Mouse (Mus musculus) layer of hippocampus, adult 2 months (tissue): ENCODE measurements around the gene Tbc1d2. TPM values are rescaled to one million over a fixed set of nuclear protein-coding genes. Genes with fewer than 3 reads are reported as not detected.
"Not testable (repeated sequence)": the region's sequence is repeated elsewhere in the genome, so short reads cannot be mapped to it uniquely, and the experiment has no call there.

Experiments used
- DNase-seq, 2 experiments: peaks; one replicate each; pipeline ENCODE4 v3.0.0; 2022; ENCODE audit warnings: low spot score in 2 of 2
- H3K27ac ChIP-seq: fragments of 200-600 bp; 2 replicates; pipeline ENCODE4 v1.8.1; 2022
- H3K4me3 ChIP-seq: fragments of 200-600 bp; 2 replicates; pipeline ENCODE4 v1.8.1; 2022; ENCODE audit warnings: mild to moderate bottlenecking
- CTCF ChIP-seq: fragments of 200-600 bp; conservative IDR thresholded peaks from 2 replicates; pipeline ENCODE4 v1.8.1; 2022; ENCODE audit warnings: antibody characterized with exemption, mild to moderate bottlenecking, moderate library complexity
- total RNA-seq, 2 experiments: library from RNA; stranded (reverse); gene quantifications; 2 replicates each; pipeline ENCODE4 v1.2.3; 2021

Gene Tbc1d2
- total RNA-seq, 2 experiments from 2014 or later = 2.6 to 3.1 TPM

DNA sequence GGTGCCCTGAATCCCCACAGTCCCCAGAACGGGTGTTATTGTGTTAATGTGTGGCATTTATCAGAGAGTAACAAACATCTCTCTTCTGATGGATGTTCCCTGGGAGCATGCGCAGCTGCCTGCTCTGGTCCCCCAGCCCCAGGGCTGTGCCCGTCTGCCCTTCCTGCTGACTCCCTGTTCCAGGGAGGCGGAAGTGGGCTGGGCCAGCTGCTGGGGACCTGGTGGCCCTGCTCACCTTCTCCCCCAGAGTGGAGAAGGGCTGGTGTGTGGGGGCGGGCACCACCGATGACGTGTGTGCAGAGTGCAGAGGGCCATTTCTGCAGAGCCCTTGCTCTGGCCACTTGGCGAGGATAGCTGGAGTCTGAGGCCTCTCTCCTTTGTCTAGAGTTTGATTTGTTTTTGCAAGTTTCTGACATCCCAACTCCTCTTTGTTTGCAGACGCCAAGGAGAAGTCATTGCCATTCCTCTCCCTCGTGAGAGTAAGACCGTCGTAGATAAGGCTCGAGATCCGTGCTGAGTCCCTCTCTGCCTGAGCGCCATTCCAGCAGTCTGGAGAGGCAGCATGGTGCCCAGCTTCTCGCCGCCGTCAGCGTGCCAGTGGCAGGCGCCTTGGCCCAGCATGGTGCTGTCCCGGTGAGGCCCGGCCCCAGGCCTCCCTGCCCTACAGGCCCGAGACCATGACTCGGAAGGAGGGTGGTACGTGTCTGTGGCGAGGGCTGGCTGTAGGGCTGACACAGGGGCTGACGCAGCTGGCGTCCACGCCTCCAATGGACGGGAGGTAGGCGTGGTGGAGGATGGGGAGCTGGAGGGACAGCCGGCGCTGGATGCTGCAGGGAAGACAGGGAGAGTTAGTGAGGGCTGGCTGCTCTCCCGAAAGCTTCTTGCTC, 14.4 kb upstream of the Tbc1d2 start:
- peak overlapping the region; percentile 23; the same call in 1 of the 2 replicates for H3K4me3 ChIP-seq
- peak overlapping the region; percentile 76 for H3K27ac ChIP-seq
- no peak for TF ChIP-seq CTCF
- DNase-seq = peak in 1 of 2 experiments; percentile 42

DNA sequence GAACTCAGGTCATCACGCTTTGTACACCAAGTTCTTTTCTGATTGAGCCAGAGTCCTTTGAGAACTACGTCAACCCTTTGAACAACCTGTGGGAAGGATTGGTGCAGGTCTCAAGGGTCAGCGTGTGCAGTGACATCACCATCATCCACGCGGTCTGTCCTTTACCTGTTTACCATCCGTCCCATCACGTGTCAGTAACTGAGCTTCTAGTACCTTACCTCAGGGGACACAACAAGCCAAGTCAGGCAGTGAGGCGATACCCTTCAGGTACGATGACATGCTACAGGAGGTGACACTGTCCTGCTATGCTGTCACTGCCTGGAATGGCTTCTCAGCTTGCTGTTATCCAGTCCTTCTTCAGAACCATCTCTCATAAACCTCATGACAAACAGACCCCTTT, 11.4 kb upstream of the Tbc1d2 start:
- TF ChIP-seq CTCF = no peak
- H3K4me3 ChIP-seq = no peak overlapping the region
- no peak for DNase-seq
- no peak overlapping the region for H3K27ac ChIP-seq

DNA sequence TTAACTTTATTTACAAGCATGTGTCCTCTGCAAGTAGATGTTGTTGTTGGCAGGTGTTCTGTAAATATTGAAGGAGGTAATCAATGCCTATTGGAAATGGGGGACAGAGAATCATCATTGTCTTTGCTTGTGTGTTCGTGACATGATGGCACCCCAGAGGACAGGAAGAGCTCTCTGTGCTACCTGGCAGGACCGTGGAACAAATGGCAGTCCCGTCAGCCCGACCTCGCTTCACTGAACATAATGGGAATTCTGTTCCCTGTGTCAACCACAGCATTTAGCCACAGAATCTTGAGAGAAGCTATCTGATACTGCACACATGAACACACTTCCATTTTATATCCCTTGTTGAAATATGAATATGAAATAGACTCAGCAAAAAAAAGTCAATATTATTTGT, 8.9 kb upstream of the Tbc1d2 start:
- no peak for TF ChIP-seq CTCF
- H3K27ac ChIP-seq = no peak overlapping the region
- DNase-seq = no peak

DNA sequence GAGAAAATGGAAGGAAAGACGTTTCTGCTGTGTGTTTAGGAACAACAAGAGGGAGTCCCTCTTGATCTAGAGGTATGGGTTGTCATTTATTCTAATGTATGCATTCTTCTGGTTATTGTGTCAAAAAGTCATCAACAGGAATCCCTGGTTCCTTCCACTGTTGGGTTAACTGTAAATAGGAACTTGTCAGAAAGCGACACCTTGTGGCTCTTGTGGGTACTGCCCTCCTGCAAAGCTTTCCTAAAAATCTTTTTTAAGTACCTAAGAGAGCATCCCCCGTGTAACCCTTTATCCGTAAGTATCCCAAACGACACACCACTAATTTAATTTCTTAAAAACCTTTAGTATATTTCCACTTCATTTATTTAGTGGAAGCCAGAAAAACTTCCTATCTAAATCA, 7.1 kb upstream of the Tbc1d2 start:
- peak; percentile 97 for TF ChIP-seq CTCF
- Histone ChIP-seq H3K27ac (peak overlapping the region; percentile 21; the same call in 1 of the 2 replicates), H3K4me3 (no peak overlapping the region)
- peak; percentile 54 to 82 for DNase-seq

More for the DNA sequence above, 8.9 kb upstream of the Tbc1d2 start:
- H3K4me3 ChIP-seq = no peak overlapping the region

DNA sequence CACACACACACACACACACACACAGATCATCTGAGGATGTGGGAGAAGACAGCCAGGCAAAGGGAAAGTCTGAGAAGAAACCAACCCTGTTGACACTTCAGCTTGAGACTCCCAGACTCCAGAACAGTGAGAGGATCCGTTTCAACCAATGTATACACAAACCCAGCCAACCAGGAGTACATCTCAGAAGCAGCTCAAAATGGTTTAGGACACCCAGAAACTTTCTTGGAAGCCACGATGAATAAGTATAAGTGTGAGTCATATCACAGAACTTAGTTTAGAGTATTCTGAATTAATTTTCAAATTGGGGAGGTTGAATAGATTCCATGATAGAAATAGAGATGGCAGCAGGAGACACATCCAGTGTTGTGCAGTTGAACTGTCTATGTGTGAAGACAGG, 5.9 kb upstream of the Tbc1d2 start:
- Histone ChIP-seq H3K4me3 (no peak overlapping the region), H3K27ac (0 out of 2 replicates have a peak overlapping the region, but pooled peaks have one; percentile 39)
- DNase-seq = no peak
- TF ChIP-seq CTCF = no peak

DNA sequence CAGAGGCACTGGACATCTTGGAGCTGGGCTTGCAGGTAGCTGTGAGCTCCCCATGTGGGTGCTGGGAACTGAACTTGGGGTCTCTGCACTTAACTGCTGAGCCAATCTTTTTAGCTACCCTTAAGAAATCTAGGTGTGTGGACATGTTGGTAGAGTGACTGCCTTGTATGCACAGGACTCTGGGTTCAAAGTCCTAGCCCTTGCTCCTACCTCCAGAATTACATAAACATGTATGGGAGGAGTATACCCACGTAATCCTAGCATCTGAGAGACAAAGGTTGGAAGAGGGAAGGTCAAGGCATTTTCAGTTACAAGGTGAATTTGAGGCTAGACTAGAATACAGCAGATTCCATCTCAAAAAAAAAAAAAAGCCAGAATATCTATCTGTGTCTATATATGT, 5.3 kb upstream of the Tbc1d2 start:
- TF ChIP-seq CTCF = no peak
- no peak for DNase-seq
- Histone ChIP-seq H3K4me3 (no peak overlapping the region), H3K27ac (no peak overlapping the region)

DNA sequence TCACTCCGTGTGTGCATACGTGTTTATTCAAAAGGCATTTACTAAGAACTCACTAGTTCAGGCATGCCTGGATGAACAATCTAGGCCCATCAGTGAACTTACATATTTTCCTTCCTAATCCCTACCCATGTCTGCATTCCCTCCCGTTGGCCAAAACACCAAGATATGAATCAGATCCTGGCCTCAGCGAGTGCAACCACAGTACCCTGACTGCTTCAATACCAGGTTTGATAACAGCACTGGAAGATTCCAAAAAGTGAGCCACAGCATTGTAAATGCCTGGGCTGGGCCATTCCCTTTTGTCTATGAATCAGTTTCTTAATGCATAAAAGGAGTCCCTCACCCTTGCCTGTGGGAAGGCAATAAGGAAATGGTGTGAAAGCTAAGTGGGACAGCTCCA, 848 bp downstream of the Tbc1d2 start:
- no peak for DNase-seq
- peak overlapping the region; percentile 94 for H3K4me3 ChIP-seq
- 0 out of 2 replicates have a peak overlapping the region, but pooled peaks have one; percentile 88 for H3K27ac ChIP-seq
- TF ChIP-seq CTCF = no peak

DNA sequence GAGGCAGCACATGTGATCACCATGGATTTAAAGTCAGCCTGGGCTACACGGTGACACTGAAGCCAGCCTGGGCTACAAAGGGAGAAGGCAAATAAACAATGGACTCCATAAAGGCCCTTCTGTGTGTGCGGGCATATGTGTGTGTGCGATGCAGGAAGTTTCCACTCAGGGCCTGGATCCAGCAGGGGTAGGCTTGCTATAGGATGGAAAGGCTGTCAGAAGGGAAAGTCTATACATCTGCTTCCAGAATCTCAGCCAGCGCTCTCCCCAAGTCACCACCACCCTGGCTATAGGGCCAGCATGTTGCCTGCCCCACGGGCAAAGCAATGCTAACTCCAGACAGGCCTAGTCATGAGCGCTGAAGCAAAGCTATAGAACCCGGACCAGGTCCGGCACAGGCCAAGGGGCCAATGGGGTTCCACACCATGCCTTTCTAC, 6.3 kb downstream of the Tbc1d2 start:
- Histone ChIP-seq H3K27ac (no peak overlapping the region), H3K4me3 (no peak overlapping the region)
- DNase-seq = no peak
- no peak for TF ChIP-seq CTCF

DNA sequence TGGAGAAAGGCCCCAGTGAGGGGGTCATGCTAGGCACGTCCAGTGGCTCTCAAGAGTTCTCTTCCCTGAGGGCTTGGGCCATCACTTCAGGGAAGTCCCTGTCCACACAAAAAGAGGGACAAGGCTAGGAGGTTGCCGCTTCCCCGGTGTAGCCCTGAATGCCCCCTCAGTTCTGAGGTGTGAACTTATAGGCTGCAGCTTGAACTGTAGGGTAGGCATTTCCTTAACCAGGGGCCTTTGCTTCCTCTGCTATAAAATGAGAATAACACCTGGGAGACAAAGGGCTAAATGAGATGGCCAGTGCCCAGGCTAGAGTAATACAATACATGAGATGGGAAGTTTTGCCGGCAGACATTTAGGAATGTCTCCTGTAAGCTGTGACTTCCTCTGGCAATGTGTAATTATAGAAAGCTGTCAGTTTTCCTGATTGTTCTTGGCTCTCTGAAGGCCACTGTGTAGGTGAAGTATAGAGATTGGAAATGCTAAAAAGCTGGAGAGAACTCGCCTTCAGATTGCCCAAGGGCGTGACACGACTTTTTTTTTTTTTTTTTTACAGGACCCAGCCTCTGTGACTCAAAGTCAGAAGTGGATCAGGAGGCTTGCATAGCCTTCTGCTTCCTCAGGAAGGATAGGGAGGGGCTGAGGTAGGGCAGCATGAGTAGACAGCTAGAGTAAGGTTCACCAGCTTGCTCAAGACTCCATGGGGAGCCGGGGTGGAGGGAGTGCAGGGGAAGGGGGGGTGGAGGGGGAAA, 6.9 kb downstream of the Tbc1d2 start:
- Histone ChIP-seq H3K4me3 (no peak overlapping the region), H3K27ac (no peak overlapping the region)
- no peak for DNase-seq
- no peak for TF ChIP-seq CTCF

DNA sequence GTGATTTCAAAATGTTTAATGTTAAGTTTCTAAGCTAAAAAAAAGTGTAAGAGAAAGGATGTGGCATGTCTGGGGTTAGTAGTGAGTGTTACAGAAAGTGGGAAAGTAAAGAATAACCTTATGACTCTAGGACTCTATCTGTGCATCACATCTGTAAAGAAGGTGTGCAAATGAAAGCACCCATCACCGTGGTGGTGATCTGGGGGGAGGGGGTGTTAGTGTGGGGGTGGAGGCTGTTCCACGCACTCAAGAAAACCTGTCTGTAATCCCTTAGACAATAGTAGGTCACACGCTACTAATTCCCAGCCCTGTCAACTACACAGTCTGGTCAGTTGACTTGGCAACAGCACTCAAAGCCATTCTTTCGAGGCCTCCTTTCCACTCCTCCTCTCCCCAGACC, 8.7 kb downstream of the Tbc1d2 start:
- Histone ChIP-seq H3K27ac (no peak overlapping the region), H3K4me3 (no peak overlapping the region)
- TF ChIP-seq CTCF = no peak
- DNase-seq = no peak

DNA sequence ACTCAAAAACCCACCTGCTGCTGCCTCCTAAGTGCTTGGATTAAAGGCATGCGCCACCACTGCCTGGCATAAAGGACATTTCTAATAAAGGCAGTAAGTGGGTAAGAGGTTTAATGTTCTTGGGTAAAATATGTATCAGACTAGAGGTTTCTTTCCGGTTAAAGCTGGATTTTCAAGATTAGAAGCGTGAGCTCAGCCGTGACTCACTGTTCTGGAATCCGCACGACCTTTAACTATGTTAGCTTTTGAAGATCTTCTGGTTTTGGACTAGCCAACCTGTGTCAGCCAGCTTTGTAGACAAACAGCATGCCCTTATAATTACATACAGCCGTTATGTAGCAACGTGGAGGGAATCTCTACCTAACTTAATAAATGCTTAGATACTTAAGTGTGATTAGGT, 10.1 kb downstream of the Tbc1d2 start:
- DNase-seq = no peak
- no peak for TF ChIP-seq CTCF
- Histone ChIP-seq H3K4me3 (no peak overlapping the region), H3K27ac (no peak overlapping the region)

DNA sequence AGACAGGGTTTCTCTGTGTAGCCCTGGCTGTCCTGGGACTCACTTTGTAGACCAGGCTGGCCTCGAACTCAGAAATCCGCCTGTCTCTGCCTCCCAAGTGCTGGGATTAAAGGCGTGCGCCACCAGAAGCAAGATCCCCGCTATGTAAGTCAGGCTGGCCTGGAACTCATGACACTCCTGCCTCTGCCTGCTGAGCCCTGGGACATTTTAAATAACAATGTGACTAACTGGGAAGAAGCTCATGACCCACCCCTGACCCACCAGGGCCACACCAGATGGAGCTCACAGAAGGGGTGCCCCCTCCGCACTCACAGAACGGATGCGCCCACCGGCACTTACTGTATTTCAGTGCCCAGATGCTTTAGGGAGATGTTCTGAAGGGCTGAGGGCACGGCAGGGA, 12.8 kb downstream of the Tbc1d2 start:
- not testable (repeated sequence) for H3K27ac ChIP-seq, H3K4me3 ChIP-seq, DNase-seq

DNA sequence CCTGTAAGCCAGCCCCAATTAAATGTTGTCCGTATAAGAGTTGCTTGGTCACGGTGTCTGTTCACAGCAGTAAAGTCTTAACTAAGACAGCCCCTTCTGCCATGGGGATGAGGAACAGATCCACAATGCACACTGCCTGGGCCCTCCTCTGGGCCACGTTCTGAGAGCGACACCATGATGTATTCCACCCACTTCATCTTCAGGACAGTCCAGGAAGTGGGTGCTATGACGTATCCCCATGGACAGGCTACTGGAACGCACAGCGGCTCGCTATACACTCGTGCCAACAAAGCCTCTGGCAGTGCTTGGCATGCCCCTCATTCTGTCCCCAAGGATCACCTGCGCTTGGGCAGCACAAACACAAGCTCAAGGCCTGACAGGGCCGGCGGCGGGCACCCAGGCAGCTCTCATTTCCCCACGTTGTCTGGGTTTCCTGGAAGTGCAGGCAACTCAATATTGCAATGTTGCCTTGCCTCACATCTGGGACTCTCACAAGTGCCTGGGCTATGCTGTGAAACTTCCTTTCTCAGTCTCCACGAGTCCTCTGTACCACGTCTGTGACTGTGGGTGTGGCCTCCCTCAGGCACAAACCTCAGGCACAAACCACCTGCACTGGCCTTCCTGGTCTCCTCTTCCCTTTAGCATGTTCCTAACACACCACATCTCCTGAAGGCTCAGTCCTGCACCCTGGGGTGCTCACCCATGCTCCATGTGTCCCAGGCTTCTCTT, 14.1 kb downstream of the Tbc1d2 start:
- no peak overlapping the region for H3K27ac ChIP-seq
- DNase-seq = no peak
- H3K4me3 ChIP-seq = no peak overlapping the region
- no peak for TF ChIP-seq CTCF
